Mouse (Mus musculus) hindbrain, embryonic 10.5 days (tissue): ENCODE data around the gene Bglap3. TPM values are rescaled to one million over a fixed set of nuclear protein-coding genes. Genes with fewer than 3 reads are reported as not detected.
"Not testable (repeated sequence)": the region's sequence is repeated elsewhere in the genome, so short reads cannot be mapped to it uniquely, and the experiment has no call there.

Source experiments
- DNase-seq: peaks from one replicate; pipeline ENCODE4 v3.0.0-alpha.2; 2017; ENCODE audit warnings: low spot score
- H3K27ac ChIP-seq: fragments of 300-500 bp; sonication (generic); 2 replicates; pipeline ENCODE4 v1.5.1; 2016; ENCODE audit warnings: mild to moderate bottlenecking, moderate library complexity
- H3K27me3 ChIP-seq: fragments of 300-500 bp; sonication (generic); 2 replicates; pipeline ENCODE4 v1.6.1; 2016; ENCODE audit warnings: mild to moderate bottlenecking; ENCODE audit not compliant: poor library complexity, insufficient read depth, severe bottlenecking
- H3K36me3 ChIP-seq: fragments of 300-500 bp; sonication (generic); 2 replicates; pipeline ENCODE4 v1.6.1; 2016; ENCODE audit warnings: mild to moderate bottlenecking, moderate library complexity
- H3K4me1 ChIP-seq: fragments of 300-500 bp; sonication (generic); replicated peaks from 2 replicates; pipeline ENCODE4 v1.6.1; 2016; ENCODE audit warnings: mild to moderate bottlenecking
- H3K4me3 ChIP-seq: fragments of 300-500 bp; sonication (generic); 2 replicates; pipeline ENCODE4 v1.5.1; 2016; ENCODE audit warnings: mild to moderate bottlenecking, moderate library complexity
- H3K9me3 ChIP-seq: fragments of 300-500 bp; sonication (generic); 2 replicates; pipeline ENCODE4 v1.6.1; 2016; ENCODE audit warnings: mild to moderate bottlenecking, moderate library complexity
- WGBS: fragments of 180-500 bp; shearing (Covaris S2); methylation state at CpG from one replicate; pipeline ENCODE4 v1.1.7; 2016; 5-methylcytosine and 5-hydroxymethylcytosine counted together
- polyA plus RNA-seq: library from polyadenylated mRNA; unstranded; fragments of >200 nt; fragmentation: Nextera tagmentation; extraction: Ambion mirVana; gene quantifications from 2 replicates; pipeline ENCODE4 v1.2.1, GENCODE M21; 2016

Gene Bglap3
- 0.12 TPM in 1 of 2 replicates, not detected in the other for polyA plus RNA-seq

DNA sequence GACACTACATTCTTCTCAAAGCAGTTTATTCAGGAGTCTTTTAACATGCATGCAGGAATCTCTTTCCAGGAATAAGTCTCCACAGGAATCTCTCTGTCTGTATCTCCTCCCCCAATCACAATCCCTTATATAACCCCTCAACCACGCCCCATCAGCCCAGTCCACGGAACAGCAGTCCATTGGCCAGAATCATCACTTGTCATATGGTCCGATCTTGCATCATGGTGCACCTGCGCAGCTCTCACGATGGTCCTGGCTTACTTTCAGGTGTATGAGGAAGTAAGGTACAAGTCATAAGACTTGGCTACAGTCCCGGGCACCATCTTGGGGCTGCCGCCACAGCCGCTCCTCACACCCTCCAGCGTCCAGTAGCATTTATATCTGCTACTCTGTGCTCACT lies at the start of gene Bglap3:
Gene Bglap3 (minus strand): TSS at position 101 of the 400 bp plus-strand sequence.
- not testable (repeated sequence) for H3K9me3 ChIP-seq, H3K27me3 ChIP-seq, H3K4me3 ChIP-seq, H3K36me3 ChIP-seq, DNase-seq, H3K27ac ChIP-seq, H3K4me1 ChIP-seq
- WGBS: 94% methylated on average over 9 of the region's 9 CpGs

DNA sequence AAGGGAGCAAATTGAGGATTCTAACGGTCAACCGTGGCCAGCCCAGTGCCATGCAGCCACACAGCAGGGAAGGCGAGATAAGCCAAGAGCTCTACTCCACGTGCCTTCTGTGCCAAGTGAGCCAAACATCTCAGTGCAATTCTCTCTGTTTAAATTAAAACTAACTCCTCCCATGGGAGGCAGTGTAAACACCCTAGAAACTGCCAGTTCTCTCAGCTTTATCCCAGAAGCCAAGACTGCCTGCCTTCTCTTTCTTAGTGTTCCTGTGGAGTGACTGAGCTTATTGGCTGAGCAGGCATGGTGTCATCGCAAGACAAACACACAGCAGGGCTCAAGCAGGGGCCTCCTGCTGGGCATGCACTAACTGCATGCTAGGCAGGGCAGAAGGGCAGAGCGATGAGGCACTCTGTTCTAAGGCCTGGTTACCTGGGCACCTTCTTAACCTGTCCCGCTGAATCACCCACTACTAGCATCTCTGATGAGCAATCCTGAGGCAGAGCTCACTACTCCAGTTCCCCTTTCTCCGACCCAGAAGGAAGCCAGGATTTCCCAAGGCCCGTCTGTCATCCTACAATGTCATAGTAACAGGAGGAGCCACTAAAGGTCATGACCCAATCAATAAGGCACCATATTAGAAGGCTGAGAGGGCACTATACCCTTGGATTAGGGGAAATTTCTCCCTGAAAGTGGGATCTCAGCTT lies 49.6 kb upstream of the Bglap3 start:
- no peak for DNase-seq
- Histone ChIP-seq H3K27ac (peak overlapping the region; percentile 16; the same call in 1 of the 2 replicates), H3K27me3 (no peaks in the 10 kb centered on the region), H3K9me3 (no peaks in the 10 kb centered on the region), H3K4me3 (0 out of 2 replicates have a peak overlapping the region, but pooled peaks have one; percentile 9), H3K36me3 (peaks cover 44% of the 10 kb centered on the region), H3K4me1 (peaks cover 35% of the 10 kb centered on the region)
- 25% methylated on average over 9 of the region's 9 CpGs for WGBS

DNA sequence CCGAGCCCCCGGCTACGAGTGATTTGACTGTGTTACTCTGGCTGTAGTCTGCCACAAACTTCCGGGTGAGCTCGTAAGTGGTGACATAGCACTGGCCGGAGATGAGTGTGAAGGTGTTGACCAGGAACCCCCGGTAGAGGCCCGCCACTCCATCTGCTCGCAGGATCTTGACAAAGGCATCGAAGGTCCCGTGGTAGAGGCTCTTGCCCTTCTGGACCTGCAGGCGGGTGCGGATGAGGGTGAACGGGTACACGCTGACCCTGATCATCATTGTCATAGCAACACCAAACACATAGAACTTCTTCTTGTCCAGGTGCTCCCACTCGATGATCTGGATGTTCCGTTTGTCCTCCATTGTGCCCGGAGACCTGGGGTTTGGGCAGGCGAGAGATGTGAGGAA lies 48.2 kb upstream of the Bglap3 start:
- no peaks in the 10 kb centered on the region for H3K27me3 ChIP-seq
- peaks cover 58% of the 10 kb centered on the region for H3K36me3 ChIP-seq
- H3K9me3 ChIP-seq: no peaks in the 10 kb centered on the region
- H3K27ac ChIP-seq: no peak overlapping the region
- DNase-seq: no peak
- H3K4me1 ChIP-seq: peaks cover 35% of the 10 kb centered on the region
- WGBS: 96% methylated on average over 19 of the region's 19 CpGs
- no peak overlapping the region for H3K4me3 ChIP-seq

- Histone ChIP-seq H3K27ac (no peak overlapping the region), H3K4me3 (no peak overlapping the region), H3K36me3 (peaks cover 78% of the 10 kb centered on the region), H3K27me3 (no peaks in the 10 kb centered on the region), H3K4me1 (peaks cover 20% of the 10 kb centered on the region), H3K9me3 (no peaks in the 10 kb centered on the region)
- 88% methylated on average over 6 of the region's 6 CpGs for WGBS
- DNase-seq: no peak
Measured at GRCm38 (mm10) chr3:88418016-88418415, 45.5 kb upstream of the Bglap3 start.

GRCm38 (mm10) chr3:88415668-88416067 lies 43.1 kb upstream of the Bglap3 start:
- WGBS: 87% methylated on average over 4 of the region's 4 CpGs
- no peaks in the 10 kb centered on the region for H3K27me3 ChIP-seq
- H3K9me3 ChIP-seq: no peaks in the 10 kb centered on the region
- peaks cover 92% of the 10 kb centered on the region for H3K36me3 ChIP-seq
- no peak for DNase-seq
- no peak overlapping the region for H3K4me3 ChIP-seq
- no peak overlapping the region for H3K27ac ChIP-seq
- peaks cover 12% of the 10 kb centered on the region for H3K4me1 ChIP-seq

- Histone ChIP-seq H3K4me1 (peaks cover 30% of the 10 kb centered on the region), H3K4me3 (no peak overlapping the region), H3K27ac (no peak overlapping the region), H3K27me3 (no peaks in the 10 kb centered on the region), H3K36me3 (peaks cover 62% of the 10 kb centered on the region), H3K9me3 (no peaks in the 10 kb centered on the region)
- DNase-seq: no peak
- 90% methylated on average over 11 of the region's 11 CpGs for WGBS
Measured at GRCm38 (mm10) chr3:88412636-88413035, 40.1 kb upstream of the Bglap3 start.

DNA sequence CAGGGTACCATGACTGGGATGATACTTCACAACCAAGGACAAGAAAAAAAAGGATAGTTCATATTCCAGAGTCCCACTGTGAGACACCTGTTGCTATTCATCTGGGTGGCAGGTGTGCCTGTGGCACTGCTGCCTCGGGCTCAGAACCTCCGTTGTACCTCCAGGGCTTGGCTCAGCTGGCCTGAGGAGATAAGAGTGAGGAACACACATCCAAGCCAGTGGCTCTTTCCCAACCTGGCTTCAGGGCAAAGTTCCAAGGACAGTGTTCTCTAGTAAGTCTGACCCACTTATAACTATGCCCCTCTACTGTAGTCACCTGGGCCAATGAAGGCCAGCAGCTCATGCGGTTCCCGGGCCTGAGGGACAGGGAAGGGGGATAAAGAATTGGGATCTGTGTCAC lies 39.1 kb upstream of the Bglap3 start:
- Histone ChIP-seq H3K4me1 (peaks cover 38% of the 10 kb centered on the region), H3K9me3 (no peaks in the 10 kb centered on the region), H3K27me3 (no peaks in the 10 kb centered on the region), H3K27ac (no peak overlapping the region), H3K4me3 (no peak overlapping the region), H3K36me3 (peaks cover 52% of the 10 kb centered on the region)
- no peak for DNase-seq
- 96% methylated on average over 4 of the region's 4 CpGs for WGBS

GRCm38 (mm10) chr3:88410645-88411031 lies 38.1 kb upstream of the Bglap3 start:
- no peaks in the 10 kb centered on the region for H3K27me3 ChIP-seq
- no peak for DNase-seq
- 32% methylated on average over 7 of the region's 7 CpGs for WGBS
- H3K9me3 ChIP-seq: no peaks in the 10 kb centered on the region
- peak overlapping the region; percentile 98 for H3K27ac ChIP-seq
- H3K4me3 ChIP-seq: peak overlapping the region; percentile 89
- peaks cover 42% of the 10 kb centered on the region for H3K36me3 ChIP-seq
- peaks cover 38% of the 10 kb centered on the region for H3K4me1 ChIP-seq

DNA sequence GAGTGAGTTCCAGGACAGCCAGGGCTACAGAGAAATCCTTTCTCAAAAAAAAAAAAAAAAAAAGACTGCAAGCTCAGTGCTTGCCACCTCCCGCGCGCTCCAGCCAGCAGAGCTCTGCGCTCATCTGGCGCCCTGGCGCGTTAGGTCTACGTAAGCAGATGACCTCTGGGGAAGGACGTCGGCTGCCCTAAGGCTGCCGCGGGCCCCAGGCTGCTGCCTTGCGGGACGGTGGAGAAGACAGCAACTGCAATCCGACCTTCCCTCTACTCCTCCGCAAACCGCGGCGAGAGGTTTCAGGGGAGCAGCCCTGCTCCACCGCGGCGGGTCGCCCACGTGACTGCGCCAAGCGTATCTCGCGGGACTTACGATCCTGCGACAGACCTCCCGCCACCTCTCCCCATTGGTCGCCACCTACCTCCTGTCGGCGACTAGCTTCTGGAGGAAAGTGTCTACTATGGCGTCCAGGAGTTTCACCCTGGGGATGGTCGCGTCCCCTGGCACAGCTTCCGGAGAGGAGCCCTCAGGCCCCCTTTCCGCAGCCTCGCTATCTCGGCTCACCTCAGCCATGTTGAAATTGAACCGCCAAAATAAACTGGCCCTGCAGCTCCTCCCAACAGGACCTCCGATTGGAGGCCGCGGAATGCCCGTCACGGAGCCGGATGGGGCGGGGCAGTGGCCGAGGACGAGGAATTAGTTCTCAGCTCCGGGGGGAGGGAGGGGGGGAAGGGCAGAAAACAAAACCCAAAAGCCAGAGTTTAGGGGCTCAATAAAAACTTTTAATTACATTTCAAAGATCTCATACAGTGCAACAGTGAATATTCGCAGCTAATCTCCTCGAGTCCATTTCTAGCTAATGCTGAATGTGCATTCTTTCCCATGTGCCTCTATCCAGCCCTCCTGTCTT lies 37.5 kb upstream of the Bglap3 start, which contains the start of gene Pmf1:
Gene Pmf1 (minus strand): TSS at position 591 of the 904 bp plus-strand sequence.
- WGBS: under 1% methylated on average over 54 of the region's 54 CpGs
- H3K4me1 ChIP-seq: peaks cover 38% of the 10 kb centered on the region
- no peaks in the 10 kb centered on the region for H3K27me3 ChIP-seq
- peak; percentile 94 for DNase-seq
- peaks cover 37% of the 10 kb centered on the region for H3K36me3 ChIP-seq
- no peaks in the 10 kb centered on the region for H3K9me3 ChIP-seq
- H3K4me3 ChIP-seq: peak within 1 kb of the TSS; percentile 89
- H3K27ac ChIP-seq: peak within 1 kb of the TSS; percentile 98

DNA sequence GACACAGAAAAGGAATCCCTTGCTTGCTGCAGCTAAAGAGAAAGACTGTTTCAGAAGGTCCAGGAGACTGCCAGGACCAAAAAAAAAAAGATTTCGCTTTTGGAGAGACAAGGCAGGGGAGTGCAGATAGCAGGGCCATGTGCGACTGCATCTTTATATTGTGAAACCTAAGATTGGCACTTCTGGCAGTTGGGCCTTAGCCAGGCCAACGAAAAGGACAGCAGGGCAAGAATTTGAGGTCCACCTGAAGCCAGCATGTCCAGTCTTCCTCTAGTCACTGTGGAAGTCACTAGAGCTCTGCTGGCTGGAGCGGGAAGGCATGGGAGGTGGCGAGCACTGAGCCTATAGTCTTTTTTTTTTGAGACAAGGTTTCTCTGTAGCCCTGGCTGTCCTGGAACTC lies 36.4 kb upstream of the Bglap3 start:
- H3K27ac ChIP-seq: peak overlapping the region; percentile 98
- H3K4me1 ChIP-seq: peaks cover 38% of the 10 kb centered on the region
- DNase-seq: no peak
- peaks cover 35% of the 10 kb centered on the region for H3K36me3 ChIP-seq
- peak overlapping the region; percentile 89 for H3K4me3 ChIP-seq
- WGBS: 68% methylated on average over 5 of the region's 5 CpGs
- H3K9me3 ChIP-seq: no peaks in the 10 kb centered on the region
- no peaks in the 10 kb centered on the region for H3K27me3 ChIP-seq

DNA sequence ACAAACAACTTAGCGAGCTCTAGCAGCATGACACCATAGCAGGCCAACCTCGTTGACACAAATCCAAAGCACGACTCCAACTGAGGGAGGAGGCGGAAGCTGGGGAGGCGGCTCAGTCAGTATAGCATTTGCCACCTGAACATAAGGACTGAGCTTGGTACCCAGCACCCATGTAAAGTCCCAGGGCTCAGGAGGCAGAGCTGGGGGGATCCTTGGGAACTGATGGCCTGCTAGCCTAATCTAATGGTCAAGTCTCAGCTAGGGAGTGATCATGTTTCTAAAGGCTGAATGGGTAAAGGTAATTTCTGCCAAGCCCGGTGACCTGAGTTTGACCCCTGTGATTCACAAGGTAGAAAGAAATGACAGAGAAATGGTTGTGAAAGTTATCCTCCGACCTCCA lies 35.0 kb upstream of the Bglap3 start:
- no peak overlapping the region for H3K4me3 ChIP-seq
- H3K27ac ChIP-seq: no peak overlapping the region
- H3K9me3 ChIP-seq: no peaks in the 10 kb centered on the region
- H3K4me1 ChIP-seq: peaks cover 38% of the 10 kb centered on the region
- H3K36me3 ChIP-seq: peaks cover 35% of the 10 kb centered on the region
- H3K27me3 ChIP-seq: no peaks in the 10 kb centered on the region
- no peak for DNase-seq
- 62% methylated on average over 7 of the region's 7 CpGs for WGBS

DNA sequence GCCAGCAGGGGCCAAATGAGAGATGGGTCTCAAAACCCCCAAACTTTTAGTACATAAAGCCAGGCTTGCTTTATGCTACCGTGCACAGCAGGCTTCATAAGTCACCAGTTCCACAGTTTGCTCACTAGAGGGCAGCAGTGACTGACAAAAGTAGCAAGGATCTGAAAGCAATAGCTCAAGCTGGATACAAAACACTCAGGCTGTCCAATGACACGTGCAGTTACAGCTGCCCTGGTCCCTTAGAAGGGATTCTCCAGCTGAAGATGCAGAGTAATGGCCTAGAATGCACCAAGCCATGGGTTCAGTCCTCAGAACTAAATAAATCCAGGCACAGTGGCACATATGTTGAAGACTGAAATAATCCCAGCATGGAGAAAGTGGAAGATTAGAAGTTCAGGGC lies 34.5 kb upstream of the Bglap3 start:
- Histone ChIP-seq H3K9me3 (no peaks in the 10 kb centered on the region), H3K27me3 (no peaks in the 10 kb centered on the region), H3K27ac (no peak overlapping the region), H3K4me1 (peaks cover 38% of the 10 kb centered on the region), H3K36me3 (peaks cover 35% of the 10 kb centered on the region), H3K4me3 (no peak overlapping the region)
- 7% methylated on average over 2 of the region's 2 CpGs for whole genome bisulfite sequencing
- peak; percentile 74 for DNase-seq
